Mouse (Mus musculus): ENCODE data around the gene Cfap126.

Gene Cfap126

DNA sequence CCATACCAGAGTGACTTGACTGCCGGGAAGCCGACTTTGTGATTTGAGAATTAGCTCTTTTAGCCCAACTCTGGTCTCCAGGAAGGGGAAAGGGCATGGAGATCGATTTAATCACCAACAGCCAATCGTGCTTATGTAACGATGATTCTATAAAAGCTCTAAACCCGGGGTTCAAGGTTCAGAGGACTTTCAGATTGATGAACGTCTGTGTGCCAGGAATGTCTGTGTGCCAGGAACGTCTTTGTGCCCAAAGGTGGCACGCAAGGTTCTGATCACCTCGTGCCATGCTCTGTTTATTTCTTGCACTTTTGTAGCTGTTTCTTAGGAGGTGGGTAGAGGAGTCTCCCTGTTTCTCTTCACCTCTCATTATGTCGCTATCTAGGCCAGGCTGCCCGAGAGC, 55.2 kb downstream of the Cfap126 start:
- in situ Hi-C loops (cut with MboI; ENCODE audit: unreplicated experiment in 2 of 2) = loop anchor here in 1 of 2 experiments (5.0 kb wide), 1 partner anchor 53 kb away; the partner anchor contains the start of gene Tomm40l

DNA sequence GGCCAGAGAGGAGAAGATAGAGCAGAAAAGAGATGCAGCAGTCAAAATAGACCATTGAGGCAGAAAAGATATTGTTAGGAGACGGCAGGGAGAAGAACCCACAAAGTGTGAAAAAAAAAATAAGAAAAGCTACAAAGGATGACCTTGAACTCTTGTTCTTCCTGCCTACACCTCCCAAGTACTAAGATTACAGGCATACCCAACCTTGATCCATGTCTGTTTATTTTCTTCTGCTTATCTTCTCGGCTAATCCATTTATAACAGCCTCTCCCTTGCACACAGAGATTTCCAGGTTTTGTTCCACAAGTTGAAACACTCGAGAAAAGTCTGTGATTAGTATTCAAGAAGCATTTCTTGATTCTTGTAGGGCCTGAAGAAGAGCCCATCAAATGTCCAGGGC, 56.2 kb downstream of the Cfap126 start:
- in situ Hi-C loops (cut with MboI; ENCODE audit: unreplicated experiment in 2 of 2) = loop anchor here in 1 of 2 experiments (5.0 kb wide), 1 partner anchor 52 kb away; the partner anchor contains the start of gene Tomm40l

GRCm38 (mm10) chr1:171171138-171171537, 57.4 kb downstream of the Cfap126 start:
- in situ Hi-C loops (cut with MboI; ENCODE audit: unreplicated experiment in 2 of 2) = no loop called here

DNA sequence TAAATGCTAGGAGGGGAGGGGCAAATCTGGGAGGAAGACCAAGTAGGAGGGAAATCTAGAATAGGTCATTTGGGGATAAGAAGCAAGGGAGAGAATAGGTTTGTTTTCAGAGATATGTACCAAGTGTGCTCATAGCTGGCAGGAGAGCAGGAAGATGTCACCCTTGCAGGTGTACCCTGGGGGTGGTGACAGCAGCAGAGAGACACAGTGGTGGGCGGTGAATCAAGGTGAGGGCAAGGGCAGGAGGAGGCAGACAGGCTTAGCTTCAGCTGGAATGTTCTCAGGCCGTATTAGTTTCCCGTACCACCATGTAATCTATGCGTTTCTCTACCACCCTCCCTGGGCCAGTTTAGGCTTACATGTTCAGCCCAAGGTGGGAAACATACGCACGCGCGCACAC, 59.1 kb downstream of the Cfap126 start:
- in situ Hi-C loops (cut with MboI; ENCODE audit: unreplicated experiment in 2 of 2) = no loop called here

All from v-Abl transformed pro-B cells (cell line).